Mouse (Mus musculus) granulocyte monocyte progenitor cell, adult 5-6 weeks (primary cell): ENCODE measurements at regions not wholly inside any gene's neighbourhood (a gene's known extent, or its start where the extent isn't known, plus 50 kb on each side); places are given as distances from the start of the nearest gene placed in this dataset.

Experiments
- ATAC-seq: replicated peaks from 2 replicates; pipeline ENCODE4 v1.8.0; 2016; ENCODE audit warnings: mild to moderate bottlenecking, moderate TSS enrichment, inconsistent platforms; ENCODE audit not compliant: poor library complexity, severe bottlenecking

DNA sequence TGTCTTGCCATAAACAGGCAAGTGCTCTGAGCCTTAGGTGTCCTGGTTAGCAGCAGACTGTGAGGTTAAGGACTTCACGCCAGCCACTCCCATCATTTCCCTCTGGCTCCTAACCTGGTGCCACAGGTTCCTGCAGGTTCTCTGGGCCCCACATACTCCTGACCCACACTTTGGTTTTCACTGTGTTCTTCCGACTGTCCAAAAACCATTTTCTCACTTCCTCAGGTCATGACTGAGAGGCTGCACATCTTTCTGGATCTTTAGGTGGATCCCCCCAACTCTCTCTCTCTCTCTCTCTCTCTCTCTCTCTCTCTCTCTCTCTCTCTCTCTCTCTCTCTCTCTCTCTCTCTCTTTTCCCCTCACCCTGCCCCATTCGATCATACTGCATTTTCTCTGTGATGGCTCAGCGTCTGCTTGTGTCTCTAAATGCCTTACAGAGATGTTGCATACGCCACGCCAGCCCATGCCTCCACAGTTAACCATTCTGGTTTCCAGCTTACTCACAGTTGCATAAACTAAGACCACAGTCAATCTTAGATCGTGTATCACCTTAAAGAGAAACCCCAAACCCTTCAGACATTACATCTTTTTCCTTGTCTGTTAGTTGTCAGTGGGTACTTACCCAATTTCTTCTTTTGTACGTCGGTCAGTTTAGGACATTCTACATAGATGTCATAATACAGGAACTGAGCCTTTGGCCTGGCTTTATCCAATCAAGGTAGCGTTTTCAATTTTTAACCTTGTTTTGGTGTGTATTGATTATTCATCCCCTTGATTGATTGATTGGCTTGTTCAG, 112.0 kb upstream of the Zfp217 start:
- ATAC-seq: peak; percentile 82

DNA sequence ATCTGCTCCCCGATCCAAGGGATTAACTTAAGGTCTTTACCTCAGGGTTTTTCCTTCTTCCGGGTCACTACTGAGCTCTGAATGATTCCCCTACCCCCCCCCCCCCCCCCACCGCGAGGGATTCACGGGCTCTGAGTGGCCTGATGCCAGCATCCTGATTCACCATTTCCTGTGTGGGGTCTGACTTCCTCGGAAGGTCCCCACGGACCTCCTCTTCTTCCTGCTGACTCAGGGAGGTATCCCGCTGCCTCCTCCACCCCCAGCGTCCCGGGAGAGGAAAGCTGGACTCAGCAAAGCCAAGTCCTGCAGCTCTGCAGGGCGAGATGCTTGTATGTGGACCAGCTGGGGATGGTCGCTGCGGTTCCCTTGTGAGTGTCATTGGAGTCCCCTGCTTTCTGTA, 110.5 kb upstream of the Zfp217 start:
- 0 out of 2 replicates have a peak, but pooled peaks have one; percentile 3 for ATAC-seq

DNA sequence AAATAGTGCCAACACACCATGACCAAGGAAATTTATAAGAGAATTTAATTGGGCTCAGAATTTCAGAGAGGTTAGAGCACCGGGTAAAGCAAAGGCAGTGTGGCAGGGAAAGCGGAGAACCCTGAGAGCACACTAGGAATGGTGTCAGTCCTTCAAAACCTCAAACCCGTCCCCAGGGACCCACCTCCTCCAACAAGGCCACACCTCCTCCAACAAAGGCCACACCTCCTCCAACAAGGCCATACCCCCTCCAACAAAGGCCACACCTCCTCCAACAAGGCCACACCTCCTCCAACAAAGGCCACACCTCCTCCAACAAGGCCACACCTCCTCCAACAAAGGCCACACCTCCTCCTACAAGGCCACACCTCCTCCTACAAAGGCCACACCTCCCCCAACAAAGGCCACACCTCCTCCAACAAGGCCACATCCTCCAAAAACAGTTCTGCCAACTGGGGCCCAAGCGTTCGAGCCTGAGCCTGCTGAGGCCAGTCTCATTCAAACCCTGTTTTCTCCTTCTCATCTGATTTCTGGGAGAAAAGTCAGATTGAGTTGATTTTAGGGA, 109.8 kb upstream of the Zfp217 start:
- no peak for ATAC-seq

DNA sequence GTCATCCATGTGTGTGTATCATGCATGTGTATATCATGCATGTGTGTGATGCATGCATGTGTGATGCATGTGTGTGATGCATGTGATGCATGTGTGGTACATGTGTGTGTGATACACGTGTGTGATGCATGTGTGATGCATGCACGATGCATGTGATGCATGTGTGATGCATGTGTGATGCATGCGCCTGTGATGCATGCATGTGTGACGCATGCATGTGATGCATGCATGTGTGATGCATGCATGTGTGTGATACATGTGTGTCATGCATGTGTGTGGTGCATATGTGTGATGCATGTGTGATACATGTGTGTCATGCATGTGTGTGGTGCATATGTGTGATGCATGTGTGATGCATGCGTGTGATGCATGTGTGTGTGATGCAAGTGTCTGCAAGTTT, 108.1 kb upstream of the Zfp217 start:
- ATAC-seq: no peak

DNA sequence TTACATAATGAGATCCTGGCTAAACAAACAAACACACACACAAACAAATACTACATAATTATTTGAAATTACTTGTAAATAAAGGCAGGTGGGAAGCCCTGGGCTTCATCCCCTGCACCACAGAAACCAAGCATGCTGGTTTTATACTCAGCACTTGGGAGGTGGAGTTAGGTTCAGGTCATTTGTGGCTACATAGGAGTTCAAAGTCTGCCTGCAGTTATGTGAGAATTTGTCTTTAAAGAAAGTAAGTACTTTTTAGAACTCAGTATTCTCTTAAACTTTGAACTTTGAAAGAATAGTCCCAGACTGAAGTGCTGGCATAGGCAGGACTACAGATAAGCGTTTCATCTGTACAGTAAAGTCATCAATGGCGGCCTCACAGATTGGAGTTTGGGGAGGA, 107.6 kb upstream of the Zfp217 start:
- ATAC-seq: no peak

DNA sequence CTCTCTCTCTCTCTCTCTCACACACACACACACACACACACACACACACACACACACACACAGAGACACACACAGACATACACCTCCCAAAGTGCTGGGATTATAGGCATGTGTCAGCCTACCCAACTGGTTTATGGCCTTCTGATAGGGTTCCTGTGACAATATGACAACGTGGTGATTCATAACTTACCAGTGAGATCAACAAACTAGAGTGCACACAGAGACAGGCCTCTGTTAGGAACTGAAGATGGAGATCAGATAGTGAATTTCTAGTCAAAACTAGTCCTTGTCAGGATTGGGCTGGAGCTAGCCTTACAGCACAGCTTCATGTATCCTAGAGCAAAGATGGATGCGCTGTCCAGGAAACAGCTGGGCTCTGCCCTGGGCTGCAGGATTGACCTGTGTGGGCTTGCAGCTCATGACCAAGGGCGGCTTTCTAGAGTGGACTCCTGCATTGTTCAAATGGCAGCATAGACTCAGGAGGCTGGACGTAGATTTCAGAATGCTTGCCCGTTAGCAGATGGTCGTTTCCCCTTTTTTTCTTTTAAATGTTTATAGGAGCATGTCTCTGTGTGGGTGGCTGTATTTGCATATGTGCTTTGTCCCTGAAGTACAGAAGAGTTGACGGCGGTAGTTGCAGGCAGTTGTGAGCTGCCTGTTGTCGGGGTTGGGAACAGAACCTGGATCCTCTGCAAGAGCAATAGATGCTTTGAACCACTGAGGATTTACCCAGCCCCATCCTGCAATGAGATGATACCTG, 106.0 kb upstream of the Zfp217 start:
- peak; percentile 22; the same call in 1 of the 2 replicates for ATAC-seq

DNA sequence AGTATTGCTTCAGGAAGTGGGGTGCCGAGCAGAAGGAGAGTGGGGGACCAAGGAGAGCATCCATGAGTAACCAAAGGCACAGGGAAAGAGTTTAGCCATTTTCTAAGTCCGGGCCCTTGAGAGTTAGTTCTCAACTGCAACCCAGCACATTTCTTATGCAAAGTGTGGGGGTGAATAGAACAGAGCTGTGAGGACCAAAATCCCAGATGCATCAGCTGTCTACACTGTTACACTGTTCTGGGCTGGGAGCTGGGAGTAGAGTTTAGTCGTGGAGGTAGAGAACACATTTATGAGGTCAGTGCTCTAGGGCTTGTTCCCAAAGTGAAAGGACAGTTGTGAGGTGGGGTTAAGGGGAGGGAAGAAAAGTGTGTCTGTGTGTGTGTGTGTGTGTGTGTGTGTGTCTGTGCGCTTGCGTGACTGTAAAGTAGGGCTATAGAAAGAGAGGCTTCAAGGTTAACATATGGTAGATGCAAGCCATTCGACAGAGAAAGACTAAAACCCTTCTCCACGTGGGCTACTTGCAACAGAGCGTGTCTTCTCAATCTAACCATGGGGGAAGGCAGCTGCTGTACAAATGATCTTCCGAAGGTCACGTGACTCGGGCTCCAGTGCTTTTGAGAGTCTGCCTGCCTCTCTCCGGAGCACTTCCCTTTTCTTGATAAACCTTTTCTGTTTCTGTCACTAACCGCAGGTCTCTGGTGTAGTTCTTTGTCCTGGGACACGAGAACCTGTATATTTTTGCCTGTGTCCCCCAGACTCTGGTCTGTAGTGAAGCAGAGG, 104.5 kb upstream of the Zfp217 start:
- ATAC-seq: peak; percentile 80

DNA sequence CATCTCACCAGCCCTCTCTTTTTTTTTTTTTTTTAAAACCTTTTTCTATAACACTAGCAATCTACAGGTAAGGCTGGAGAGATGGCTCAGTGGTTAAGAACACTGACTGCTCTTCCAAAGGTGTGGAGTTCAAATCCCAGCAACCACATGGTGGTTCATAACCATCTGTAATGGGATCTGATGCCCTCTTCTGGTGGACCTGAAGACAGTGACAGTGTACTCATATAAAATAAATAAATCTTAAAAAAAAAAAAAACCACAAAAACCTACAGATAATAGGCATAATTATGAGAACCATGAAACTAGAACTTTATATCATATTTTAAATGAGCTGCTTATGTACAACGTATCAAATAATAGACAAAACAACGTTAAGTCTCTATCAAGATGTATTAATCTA, 102.8 kb upstream of the Zfp217 start:
- no peak for ATAC-seq

DNA sequence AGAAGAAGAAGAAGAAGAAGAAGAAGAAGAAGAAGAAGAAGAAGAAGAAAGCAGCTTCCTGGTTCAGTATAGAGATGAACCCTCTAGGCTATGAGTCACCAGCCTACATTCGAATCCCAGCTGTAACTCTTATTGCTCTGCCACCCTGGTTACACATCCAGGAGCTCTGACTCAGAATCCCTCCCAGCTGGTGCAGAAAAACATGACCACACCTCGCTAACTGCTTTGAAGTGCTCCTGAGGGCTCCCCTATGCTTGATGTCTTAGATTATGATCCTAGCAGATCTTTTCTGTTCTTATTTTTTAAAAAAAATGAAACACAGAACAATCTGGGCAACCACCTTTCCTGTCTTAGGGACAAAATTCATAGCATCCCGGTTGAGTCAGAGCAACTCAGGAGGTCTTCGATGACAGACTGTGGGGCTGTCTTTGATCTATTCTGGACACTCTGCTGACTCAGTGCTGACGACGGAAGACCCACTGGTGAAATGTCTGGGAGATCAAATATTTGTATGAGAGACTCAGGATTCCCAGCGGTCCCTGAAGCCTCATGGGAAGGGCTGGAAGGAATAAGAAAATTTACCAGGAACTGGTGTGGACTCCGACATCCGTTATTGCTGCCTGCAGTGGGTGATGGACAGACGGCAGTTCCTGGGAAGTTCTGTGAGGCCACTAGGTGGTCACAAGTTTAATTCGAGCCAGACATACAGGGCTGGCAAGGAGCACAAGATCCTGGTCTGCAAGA, 100.0 kb upstream of the Zfp217 start:
- ATAC-seq: peak; percentile 43

DNA sequence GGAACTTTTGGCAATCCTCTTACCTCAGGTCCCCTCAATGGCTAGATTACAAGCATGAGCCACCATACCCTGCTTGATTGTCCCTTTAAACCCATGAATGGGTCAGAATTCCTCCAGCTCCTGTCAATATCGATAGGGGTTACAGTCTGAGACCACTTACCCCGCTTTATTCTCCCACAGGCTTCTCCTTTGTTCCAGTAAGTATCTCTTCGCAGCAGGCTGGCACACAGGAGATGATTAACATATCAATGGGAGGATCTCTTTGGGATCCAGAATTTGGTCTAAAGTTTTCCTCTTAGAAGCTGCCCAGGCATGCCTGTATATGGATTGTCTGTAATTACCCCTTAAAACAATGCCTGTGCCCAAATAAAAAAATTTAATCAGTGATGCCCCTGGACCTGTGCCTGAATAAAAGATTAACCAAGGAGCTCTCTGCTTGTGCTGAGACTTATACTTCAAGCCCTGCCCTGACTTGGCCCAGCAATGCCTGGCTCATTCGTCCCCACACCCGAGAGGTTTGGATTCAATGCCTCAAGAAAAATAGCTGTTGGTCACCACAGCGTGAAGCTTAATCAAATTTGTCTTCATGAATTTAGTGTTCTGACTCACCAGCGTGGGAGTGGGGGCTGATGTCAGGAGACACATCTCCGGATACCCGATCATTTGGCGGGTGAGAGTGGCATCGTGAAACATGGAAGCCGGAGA, 97.9 kb upstream of the Zfp217 start:
- no peak for ATAC-seq

DNA sequence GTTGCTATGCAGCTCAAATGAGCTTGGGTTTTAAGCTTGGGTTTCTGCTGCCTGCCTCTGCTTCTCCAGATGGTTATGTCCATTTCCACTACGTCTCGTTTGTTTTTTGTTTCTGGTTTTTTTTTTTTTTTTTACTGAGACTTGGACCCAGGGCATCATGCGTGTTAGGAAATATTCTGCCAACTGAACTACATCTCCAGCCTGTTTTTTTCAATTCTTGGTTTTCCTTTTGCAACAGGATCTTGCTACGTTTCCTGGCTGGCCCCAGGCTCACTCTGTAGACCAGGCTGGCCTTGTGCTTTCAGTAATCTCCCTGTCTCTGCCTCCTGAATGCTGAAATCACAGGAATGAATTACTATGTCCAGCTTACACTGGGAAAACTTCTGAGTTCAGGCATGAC, 96.2 kb upstream of the Zfp217 start:
- peak; percentile 74 for ATAC-seq

DNA sequence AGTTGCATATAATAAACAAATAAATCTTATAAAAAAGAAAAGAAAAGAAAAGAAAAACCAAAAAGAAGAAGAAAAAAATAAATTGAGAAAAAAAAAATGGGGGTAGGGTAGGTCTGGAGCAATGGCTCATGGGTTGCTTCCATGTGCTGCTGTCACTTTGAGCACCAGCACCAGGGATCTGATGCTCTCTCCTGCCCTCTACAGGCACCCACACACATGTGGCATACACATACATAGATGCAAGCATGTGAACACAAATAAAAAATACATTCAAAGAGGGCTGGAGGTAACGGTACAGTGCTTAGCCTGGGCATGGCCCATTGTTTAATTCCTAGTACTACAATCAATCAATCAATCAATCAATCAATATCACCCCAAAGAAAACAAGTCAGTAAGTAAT, 90.1 kb upstream of the Zfp217 start:
- peak; percentile 49; the same call in 1 of the 2 replicates for ATAC-seq

DNA sequence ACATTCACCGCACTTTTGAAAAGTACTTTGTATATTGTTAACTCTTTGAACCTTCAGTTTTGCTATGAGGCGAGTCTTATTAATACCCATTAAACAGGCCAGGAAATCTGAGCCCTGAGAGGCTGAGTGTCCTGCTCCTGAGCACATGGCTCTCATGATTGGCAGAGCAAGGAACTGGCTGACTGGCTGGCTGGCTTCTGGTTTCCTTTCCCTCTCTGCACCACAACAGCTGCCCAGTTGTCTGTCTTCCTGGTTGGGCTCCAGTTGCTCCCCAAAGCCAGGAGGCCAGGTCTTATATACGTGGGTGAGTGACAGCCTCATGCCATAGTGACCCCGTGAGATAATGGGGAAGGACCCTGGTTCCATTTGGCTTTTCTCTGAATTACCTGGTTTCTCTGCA, 85.5 kb upstream of the Zfp217 start:
- peak; percentile 59 for ATAC-seq

DNA sequence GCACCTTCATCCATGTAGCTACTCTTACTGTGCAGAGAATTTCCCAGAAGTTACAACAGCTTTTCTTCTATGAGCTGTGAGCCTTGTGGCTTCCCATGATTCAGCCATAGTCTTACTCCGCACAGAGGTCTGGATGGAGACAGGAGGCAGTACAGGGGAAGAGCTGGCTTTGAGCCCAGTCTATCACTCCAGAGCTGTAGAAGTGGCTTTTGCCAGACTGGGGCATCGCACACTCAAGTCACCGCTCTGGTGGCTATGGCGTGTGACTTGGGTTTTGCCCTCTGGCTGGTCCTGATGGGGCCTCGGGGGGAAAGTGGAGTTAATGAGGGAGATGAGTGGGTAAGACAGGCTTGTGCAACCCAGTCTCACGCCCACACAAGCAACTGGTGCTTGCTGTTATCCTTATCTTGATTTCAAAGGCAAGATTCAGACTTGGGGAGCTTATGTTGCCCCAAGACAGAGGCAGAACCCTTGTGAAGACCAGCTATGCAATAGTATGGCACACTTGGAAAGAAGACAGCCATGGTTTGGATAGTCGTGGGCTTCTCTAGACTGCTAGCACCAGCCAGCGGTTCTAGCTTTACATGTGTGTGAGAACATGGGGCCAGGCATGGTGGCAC, 81.7 kb upstream of the Zfp217 start:
- peak; percentile 39 for ATAC-seq

DNA sequence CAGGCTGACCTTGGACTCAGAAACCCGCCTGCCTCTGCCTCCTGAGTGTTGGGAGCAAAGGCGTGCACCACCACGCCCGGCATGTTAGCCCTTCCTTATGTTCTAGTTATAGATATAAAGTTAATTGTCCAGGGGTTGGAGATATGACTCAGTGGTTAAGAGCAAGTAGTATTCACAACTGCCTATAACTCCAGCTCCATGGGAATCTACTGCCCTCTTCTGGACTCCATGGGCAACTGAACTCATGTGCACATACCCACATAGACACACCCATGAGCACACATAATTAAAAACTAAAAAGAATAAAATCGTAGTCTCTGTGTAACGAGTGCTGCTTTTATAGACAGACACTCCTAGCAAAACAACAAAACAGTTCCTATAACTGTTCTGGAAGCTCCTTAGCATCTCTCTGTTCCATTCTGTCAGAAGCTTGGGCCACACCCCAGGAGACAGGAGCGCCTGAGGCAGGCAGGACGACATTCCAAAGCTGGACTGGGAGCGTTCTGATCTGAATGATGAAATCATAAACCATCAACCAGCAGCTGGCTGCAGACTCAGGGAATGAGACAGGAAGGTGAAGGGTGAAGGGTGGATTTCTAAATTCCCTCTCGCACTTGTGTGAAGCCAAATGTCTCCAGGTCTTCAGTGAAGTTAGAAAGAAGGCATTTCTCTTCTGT, 80.6 kb upstream of the Zfp217 start:
- ATAC-seq: no peak

DNA sequence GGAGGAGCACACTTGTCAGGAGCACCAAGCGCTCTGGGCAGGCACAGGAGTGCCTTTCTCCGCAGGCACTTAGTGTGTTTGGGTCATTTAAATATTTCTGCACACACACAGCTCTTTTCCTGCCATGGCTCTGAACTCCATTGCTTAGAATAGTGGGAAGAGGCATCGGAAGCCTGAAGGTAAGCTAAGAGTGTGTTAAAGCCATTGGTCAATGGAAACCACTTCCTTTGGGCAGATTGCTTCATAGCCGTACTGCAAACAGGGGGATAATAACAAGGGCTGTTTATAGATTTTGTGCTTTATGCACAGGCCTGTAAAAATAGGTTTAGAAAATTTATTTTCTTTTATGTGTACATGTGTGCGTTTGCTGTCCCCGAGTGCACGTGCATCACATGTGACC, 76.0 kb upstream of the Zfp217 start:
- peak; percentile 70 for ATAC-seq

DNA sequence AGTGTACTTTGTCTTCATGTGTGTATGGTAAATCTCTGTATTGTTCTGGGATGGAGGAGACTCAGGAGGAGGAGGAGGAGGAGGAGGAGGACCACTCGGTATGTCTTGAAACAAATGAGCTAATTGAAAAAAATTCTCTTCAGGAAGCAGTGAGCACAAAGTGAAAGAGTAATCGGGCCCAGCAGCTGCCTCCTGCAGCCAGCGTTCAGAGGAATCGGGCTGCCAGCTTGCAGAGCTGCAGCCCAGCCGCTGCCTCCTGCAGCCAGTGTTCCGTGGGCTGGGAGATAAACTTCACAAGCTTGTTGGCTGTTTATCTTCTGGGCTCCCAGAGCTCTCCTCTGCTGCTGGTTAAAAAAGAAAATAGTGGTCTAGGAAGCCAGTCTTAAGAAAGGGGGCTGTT, 74.9 kb upstream of the Zfp217 start:
- no peak for ATAC-seq

DNA sequence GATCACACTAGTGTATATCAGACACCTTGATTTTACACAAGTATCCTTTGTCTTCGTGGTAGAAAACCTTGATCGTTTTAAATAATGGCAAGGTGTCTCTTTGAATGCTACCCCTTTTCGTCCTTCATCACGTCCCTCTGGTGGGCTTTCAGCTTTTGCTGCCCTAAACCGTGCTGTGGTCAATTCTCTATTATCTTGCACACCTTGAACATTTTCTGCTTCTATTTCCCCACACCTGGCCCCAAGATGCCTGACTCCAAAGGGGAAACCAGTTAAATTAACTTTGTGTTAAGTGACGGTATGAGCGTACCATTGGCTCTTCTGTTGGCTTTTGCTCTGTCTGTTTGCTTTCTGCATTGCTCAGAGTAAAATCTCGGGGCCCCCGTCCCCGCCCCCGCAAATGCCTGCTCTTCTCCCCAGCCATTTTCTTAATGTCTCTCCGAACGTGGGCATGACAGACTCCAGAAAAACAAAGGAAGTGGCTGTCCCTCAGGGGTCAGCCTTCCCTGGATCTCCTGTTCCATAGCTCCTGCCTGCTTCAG, 74.2 kb upstream of the Zfp217 start:
- ATAC-seq: no peak
